Mouse (Mus musculus) cerebral cortex, adult 2 months (tissue): Measurements from ENCODE around the gene Lhfpl1.

ENCODE experiments used
- WGBS: fragments of 180-500 bp; shearing (Covaris S2); methylation state at CpG from one replicate; pipeline ENCODE4 v1.1.7; 2018; 5-methylcytosine and 5-hydroxymethylcytosine counted together

Lhfpl1 gene

GRCm38 (mm10) chrX:145348377-145349203, at the start of gene Lhfpl1:
Lhfpl1 (minus strand) TSS chrX:145349089.
- 40% methylated on average over 7 of the region's 7 CpGs for WGBS

DNA sequence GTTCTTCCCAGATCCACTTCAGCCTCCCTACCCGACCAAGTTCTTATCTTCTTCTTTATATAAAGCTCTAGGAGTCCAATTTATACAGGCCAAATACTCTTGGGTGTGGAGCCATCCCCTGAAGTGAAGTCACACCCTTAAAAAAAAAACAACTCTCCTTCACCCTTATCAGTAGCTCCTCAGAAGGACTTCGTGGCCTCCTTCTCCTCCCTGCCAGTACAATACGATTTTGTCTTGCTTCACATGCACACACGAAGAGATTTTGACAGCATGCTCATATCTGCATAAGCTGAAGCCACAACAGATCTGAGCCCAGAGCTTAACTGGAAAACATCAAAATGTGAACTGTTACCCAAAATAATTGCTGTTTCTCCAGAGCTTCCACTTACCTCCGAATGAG, 22.9 kb upstream of the Lhfpl1 start:
- 69% methylated on average over 5 of the region's 5 CpGs for WGBS

DNA sequence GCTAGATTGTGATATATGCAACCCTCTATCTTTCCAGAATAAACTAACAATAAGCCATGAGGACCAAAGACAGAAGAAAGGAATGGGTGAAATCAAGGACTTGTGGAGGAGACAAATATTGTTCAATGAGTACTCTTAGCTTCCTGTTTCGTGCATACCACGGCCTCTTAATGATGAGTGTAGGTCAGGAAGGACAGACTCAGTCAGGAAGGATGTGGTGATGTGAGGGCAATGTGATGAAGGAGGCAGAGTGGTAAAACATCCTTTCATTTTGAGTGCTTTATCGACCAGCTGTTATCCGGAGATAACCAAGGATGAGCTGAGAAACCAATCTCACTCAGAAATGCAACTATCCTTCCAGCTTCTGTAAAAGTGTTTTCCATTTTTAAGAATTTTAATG, 13.6 kb upstream of the Lhfpl1 start:
- 82% methylated on average over 4 of the region's 4 CpGs for WGBS

DNA sequence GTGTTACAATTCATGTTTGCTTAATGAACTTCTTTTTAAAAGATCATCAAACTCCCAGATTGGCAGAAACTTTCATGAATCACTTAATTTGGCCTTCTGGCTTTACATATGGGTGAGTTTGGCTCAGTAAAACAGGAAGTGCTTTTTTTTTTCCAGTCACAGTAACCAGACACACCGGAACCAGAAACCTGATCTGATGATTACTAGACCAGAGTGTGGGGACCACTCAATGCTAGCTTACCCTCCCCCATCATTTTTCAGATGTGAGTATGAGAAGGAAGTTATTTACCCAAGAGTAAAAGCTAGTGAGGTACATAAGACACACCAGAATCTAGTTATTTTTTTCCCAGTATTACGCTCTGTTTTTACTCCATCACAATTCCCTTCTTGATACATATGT, 6.5 kb downstream of the Lhfpl1 start:
- WGBS = 66% methylated on average over 2 of the region's 2 CpGs

DNA sequence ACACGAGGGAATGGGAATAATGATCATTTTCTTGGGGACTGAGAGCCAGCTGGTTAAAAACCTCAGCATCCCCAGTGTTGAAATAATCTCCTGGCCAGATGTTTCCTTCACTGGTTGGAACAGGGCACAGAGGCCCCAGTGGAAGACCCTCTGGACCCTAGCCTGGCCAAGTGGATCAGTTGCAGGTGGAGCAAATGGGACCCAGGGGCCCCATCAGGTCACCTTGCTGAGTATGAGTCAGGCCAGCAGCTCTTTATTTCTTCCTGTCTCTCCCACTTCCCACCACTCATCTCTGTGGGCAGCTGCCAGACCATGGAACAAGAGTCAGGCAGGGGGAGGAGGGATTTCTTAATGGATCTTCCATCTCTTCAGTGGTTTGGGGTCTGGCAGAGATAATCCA, 12.7 kb downstream of the Lhfpl1 start:
- WGBS = 69% methylated on average over 1 of the region's 1 CpGs

DNA sequence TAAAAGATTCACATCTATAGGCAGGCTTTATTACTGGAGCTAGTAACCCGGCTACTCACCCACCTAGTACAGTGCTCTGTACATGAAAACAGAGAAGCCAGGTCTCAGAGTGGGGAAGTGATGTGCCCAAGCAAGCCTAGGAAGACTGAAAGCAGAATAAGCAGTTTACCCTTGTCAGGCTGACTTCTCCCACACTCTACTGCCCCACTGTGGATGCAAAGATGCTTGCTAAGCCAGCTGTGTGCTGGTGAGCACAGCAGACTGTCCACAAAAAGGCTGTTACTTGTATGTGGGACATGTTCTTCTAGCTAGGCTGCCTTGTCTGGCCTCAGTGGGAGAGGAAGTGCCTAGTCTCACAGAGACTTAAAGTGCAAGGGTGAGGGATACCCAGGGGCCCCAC, 40.3 kb downstream of the Lhfpl1 start:
- 73% methylated on average over 1 of the region's 1 CpGs for WGBS

DNA sequence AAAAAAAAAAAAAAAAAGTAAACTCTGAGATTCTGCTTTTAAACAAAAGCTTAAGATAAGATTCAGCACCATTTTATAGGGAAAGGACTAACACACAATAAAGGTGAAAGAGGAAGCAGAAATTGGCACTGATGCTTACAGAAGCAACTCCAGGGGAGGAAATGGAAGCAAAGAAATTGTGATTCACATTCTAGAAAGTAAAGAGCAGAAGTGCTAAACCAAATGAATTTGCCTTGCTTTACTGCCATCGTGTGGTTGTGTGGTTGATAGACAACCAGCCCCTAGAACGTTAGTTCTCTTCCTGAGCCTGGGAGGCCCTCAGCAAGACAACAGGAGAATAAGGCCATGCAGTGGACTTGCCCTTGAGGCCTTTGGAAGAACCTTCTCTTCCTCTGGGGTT, 41.7 kb downstream of the Lhfpl1 start:
- WGBS = 0% methylated on average over 2 of the region's 2 CpGs

DNA sequence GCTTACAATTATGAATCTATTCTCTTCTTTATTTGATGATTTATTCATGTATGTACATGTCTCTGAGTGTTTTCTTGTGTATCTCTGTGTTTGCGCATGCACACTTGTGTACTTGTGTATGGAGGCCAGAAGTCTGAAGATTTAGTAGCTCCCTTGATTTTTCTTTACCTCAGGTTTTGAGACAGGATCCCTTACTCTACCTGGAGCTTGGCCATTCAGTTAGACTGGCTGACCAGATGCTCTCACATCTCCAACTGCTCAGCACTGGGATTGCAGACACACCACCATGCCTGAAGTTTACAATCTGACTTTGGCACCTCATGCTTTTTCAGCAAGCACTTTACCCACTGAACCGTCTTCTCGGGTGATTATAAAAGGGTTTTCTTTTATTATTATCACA, 76.7 kb downstream of the Lhfpl1 start:
- WGBS = 76% methylated on average over 3 of the region's 3 CpGs

GRCm38 (mm10) chrX:145271768-145272167, 77.1 kb downstream of the Lhfpl1 start:
- 57% methylated on average over 4 of the region's 4 CpGs for WGBS

DNA sequence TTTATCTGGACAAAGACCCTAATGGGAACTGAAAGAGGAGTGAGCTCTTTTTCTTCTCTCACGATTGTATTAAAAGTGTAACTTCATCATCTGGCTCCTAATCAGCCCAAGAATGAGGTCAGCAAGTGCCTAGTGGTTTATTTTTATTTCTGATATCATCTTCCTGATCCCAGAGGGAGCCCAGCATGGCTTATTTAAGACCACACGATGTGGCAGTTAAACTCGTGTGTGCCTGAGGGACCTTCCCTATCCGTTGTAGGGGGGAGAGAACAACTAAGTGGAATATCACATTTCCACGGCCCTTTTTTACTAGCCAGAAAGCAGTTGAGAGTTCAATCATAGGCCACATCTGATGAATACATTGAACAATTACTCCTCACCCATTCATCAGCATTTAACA, 87.1 kb downstream of the Lhfpl1 start:
- 59% methylated on average over 5 of the region's 5 CpGs for WGBS
